Mouse (Mus musculus): ENCODE results near the gene Elovl2. TPM values are rescaled to one million over a fixed set of nuclear protein-coding genes. Genes with fewer than 3 reads are reported as not detected.
A peak's percentile ranks its signal among the peaks of the same experiment; 100 is the strongest.

Gene Elovl2
- total and polyA plus RNA-seq, 3 experiments, result not detected

GRCm38 (mm10) chr13:41134901-41135300, 85.3 kb downstream of the Elovl2 start:
- no peak overlapping the region for H3K27ac ChIP-seq (ENCODE audit: control insufficient read depth, low read depth, low read length)
- no peaks in the 10 kb centered on the region for H3K36me3 ChIP-seq (ENCODE audit: control insufficient read depth in 1 of 2, insufficient read depth in 2 of 2, low read length in 2 of 2)
- no peak overlapping the region for H3K4me3 ChIP-seq (ENCODE audit: control insufficient read depth in 1 of 2, insufficient read depth in 1 of 2, low read depth in 2 of 2, low read length in 2 of 2)
- no peaks in the 10 kb centered on the region for H3K79me2 ChIP-seq (ENCODE audit: control insufficient read depth, insufficient read depth, low read length, poor library complexity)
- peaks cover 2% of the 10 kb centered on the region in 2 experiments; a peak in 3 of 4 replicates for H3K27me3 ChIP-seq (ENCODE audit: control insufficient read depth in 1 of 2, insufficient read depth in 2 of 2, low read length in 2 of 2)
- TF ChIP-seq RAD21 (IDR thresholded peaks at IDR 0.05; ENCODE audit: low read depth, low read length), result peak; percentile 37
- TF ChIP-seq SMC3 (IDR thresholded peaks at IDR 0.05; ENCODE audit: low read depth, low read length), result peak; percentile 79
- TF ChIP-seq MYB (IDR thresholded peaks at IDR 0.05; ENCODE audit: low read depth, low read length), result no peak
- peak; percentile 70 to 82 (median 76) for TF ChIP-seq CTCF (IDR thresholded peaks at IDR 0.05 in 2 of 3, conservative IDR thresholded peaks at IDR 0.05 in 1 of 3; ENCODE audit: control insufficient read depth in 1 of 3, insufficient read depth in 1 of 3, low read depth in 2 of 3, low read length in 3 of 3, poor library complexity in 1 of 3, severe bottlenecking in 1 of 3)
- H3K9ac ChIP-seq (ENCODE audit: control insufficient read depth, low read depth, low read length, poor library complexity, severe bottlenecking), result no peak overlapping the region
- H3K4me1 ChIP-seq (ENCODE audit: control insufficient read depth in 1 of 2, insufficient read depth in 2 of 2, low read length in 2 of 2), result no peaks in the 10 kb centered on the region
- no peaks in the 10 kb centered on the region for H3K9me3 ChIP-seq (replicated peaks; ENCODE audit: insufficient read depth, low read length)
- DNase-seq (ENCODE audit: low read depth, low spot score), result peak; percentile 58

Other genes starting within 250 kb of the Elovl2 start
- 94.5 and 109 TPM in 2 replicates for gene Pak1ip1, start 219.4 kb downstream of the Elovl2 start, total RNA-seq (2012; rRNA removed)
- gene Pak1ip1, start 219.4 kb downstream of the Elovl2 start, polyA plus RNA-seq (2012; ENCODE audit: insufficient read depth in 1 of 2, insufficient read length in 2 of 2, low read depth in 1 of 2, low replicate concordance in 2 of 2, missing spikeins in 1 of 2), result 100 to 1,000 TPM in 1 of 2 experiments, not detected in 1; 101 TPM
- gene Tmem14c, start 204.1 kb downstream of the Elovl2 start, total RNA-seq (2012; rRNA removed), result 260 and 319 TPM in 2 replicates
- 100 to 1,000 TPM in 1 of 2 experiments, not detected in 1; 294 TPM for gene Tmem14c, start 204.1 kb downstream of the Elovl2 start, polyA plus RNA-seq (2012; ENCODE audit: insufficient read depth in 1 of 2, insufficient read length in 2 of 2, low read depth in 1 of 2, low replicate concordance in 2 of 2, missing spikeins in 1 of 2)
- not detected in 2 replicates for gene Mak, start 140.7 kb downstream of the Elovl2 start, total RNA-seq (2012; rRNA removed)
- not detected for gene Mak, start 140.7 kb downstream of the Elovl2 start, polyA plus RNA-seq (2012; ENCODE audit: insufficient read depth in 1 of 2, insufficient read length in 2 of 2, low read depth in 1 of 2, low replicate concordance in 2 of 2, missing spikeins in 1 of 2)
- not detected in 2 replicates for gene Gcm2, start 109.4 kb downstream of the Elovl2 start, total RNA-seq (2012; rRNA removed)
- gene Gcm2, start 109.4 kb downstream of the Elovl2 start, polyA plus RNA-seq (2012; ENCODE audit: insufficient read depth in 1 of 2, insufficient read length in 2 of 2, low read depth in 1 of 2, low replicate concordance in 2 of 2, missing spikeins in 1 of 2), result not detected
- not detected in 2 replicates for gene Sycp2l, start 106.1 kb downstream of the Elovl2 start, total RNA-seq (2012; rRNA removed)
- not detected for gene Sycp2l, start 106.1 kb downstream of the Elovl2 start, polyA plus RNA-seq (2012; ENCODE audit: insufficient read depth in 1 of 2, insufficient read length in 2 of 2, low read depth in 1 of 2, low replicate concordance in 2 of 2, missing spikeins in 1 of 2)
- gene Smim13, start 29.4 kb upstream of the Elovl2 start, total RNA-seq (2012; rRNA removed), result 10.7 and 11.1 TPM in 2 replicates
- gene Smim13, start 29.4 kb upstream of the Elovl2 start, polyA plus RNA-seq (2012; ENCODE audit: insufficient read depth in 1 of 2, insufficient read length in 2 of 2, low read depth in 1 of 2, low replicate concordance in 2 of 2, missing spikeins in 1 of 2), result 10 to 100 TPM in 1 of 2 experiments, not detected in 1; 13.1 TPM
- not detected in 2 replicates for gene Gm17364, start 53.6 kb upstream of the Elovl2 start, total RNA-seq (2012; rRNA removed)
- not detected for gene Gm17364, start 53.6 kb upstream of the Elovl2 start, polyA plus RNA-seq (2012; ENCODE audit: insufficient read depth in 1 of 2, insufficient read length in 2 of 2, low read depth in 1 of 2, low replicate concordance in 2 of 2, missing spikeins in 1 of 2)